Mouse (Mus musculus): ENCODE results near the gene Lgr6.

DNA sequence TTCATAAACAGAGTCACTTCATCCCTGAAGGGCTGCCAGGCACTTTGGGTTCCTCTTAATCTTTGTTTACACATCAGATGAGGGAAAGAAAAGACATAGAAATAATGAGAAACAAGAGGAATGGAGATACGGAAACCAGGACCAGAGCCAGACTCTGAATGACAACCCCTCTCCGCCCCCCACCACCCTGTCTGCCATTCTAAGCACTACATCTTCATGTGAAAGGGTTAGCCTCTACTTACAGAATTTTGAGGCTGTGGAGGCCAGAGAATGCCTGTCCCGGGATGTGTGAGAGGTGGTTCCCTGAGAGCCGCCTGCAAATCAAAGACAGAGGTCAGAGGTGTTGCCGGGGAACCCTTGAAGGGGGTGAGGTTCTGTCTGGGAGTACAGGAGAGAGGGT, 32.4 kb downstream of the Lgr6 start:
- TF ChIP-seq CTCF (IDR thresholded peaks at IDR 0.05; ENCODE audit: insufficient read depth, low read depth, low read length) (no peak), POLR2A (IDR thresholded peaks at IDR 0.05; ENCODE audit: insufficient read depth, low read depth, low read length) (no peak)
